Mouse (Mus musculus) cerebellum, postnatal 4 days (tissue): ENCODE data around the gene Als2cr12.
"Not testable (repeated sequence)": the region's sequence is repeated elsewhere in the genome, so short reads cannot be mapped to it uniquely, and the experiment has no call there.

Experiments
- DNase-seq, 2 experiments: peaks; one replicate each; pipeline ENCODE4 v3.0.0; 2022; ENCODE audit warnings: low spot score in 2 of 2, mixed read lengths in 1 of 2

Gene Als2cr12

DNA sequence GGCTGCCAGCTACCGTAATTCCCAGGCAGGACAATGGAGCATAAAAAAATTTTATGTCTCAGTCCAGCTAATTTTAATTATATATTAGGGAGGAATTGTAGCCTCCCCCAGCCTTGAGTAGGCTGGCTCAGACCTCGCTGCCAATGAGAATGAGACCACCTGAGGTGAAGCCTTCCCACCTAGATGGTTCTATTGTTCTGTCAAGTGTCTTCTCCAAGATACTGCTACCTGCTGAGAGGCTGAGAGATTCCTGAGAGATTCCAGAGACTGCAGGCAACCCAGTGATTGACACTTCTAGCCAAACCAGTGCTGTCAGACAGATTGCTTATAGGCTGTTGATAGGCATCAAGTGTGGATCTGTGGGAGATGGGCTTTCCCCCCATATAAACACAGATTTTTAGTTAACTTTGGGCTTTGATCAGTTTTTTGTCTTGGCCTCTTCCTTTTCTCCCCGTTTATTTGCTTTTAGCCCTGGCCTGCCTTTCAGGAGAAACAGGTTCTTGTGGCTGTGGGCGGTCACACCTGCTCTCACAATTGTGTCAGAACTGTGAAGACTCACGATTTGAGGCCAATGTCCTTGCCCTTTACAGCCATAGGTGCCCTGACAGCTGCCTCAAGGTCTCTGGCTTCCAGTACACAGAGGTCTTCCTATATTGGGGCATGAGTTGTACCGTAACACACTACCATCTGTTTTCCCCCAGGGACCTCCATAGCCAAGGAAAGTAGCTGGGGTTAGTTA is 5.6 kb downstream of the Als2cr12 start:
- no peak for DNase-seq

DNA sequence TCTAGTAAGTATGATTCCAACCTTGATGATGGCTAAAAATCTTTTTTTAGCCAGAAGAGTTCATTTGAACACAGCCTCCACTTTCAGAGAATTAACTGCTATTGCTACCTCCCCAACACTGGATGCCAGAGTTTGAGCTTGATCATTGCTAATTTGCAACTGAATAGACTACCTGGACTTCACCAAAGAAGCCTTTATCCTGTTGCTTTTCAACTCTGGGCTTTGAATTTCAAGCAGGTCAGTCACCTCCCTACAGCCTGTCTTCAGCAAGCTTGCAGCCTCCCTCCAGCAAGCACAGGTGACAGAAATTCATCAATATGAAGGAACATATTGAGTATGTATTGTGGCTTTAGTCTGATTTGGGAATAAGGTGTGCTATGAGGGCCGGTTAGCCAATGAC is 6.4 kb downstream of the Als2cr12 start:
- no peak for DNase-seq

DNA sequence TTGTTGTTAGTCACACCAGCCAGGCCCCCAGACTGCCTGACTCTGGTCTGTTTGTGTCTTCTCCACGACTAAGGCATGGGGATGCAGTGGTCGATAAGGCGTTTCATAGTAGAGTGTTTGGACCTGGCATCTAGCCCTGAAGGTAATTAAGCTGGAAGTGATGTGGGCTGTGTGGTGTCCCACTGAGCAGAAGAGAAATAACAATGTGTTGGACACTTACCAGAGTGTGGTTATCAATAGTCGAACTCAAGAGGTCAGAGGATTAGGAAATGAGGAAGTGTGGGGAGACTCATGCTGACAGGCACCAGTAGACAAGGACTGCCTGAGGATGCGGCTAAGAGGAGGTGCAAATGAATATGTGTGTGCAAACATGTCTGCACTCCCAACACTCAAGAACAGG is 17.4 kb downstream of the Als2cr12 start:
- not testable (repeated sequence) for DNase-seq

GRCm38 (mm10) chr1:58677575-58677974 is 18.2 kb downstream of the Als2cr12 start:
- peak in 1 of 2 experiments; percentile 11 for DNase-seq

- no peak for DNase-seq
Observed at GRCm38 (mm10) chr1:58675011-58675410, 20.8 kb downstream of the Als2cr12 start.

- no peak for DNase-seq
Observed at GRCm38 (mm10) chr1:58672116-58672515, 23.7 kb downstream of the Als2cr12 start.

DNA sequence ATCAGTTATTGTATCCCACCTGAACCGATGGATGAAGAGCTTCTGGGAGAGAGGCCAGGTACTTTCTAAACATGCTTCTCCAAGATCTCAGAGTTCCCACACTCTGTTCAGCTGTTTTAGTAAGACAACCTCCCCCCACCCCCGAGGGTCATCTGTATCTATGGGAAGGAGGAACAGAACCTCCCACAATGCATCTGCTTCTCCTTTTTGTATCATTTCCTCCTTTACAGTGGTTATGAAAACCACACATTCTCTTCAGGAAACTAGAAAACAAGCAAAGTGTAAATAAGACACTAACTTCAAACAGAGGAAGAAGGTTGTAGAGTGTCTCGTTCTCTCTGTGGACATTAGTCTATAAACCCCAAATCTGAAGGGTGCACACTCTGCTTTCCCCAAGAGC is 26.2 kb downstream of the Als2cr12 start:
- not testable (repeated sequence) for DNase-seq

GRCm38 (mm10) chr1:58668191-58668590 is 27.6 kb downstream of the Als2cr12 start:
- DNase-seq, result no peak

GRCm38 (mm10) chr1:58663365-58663764 is 32.4 kb downstream of the Als2cr12 start:
- DNase-seq, result not testable (repeated sequence)

DNA sequence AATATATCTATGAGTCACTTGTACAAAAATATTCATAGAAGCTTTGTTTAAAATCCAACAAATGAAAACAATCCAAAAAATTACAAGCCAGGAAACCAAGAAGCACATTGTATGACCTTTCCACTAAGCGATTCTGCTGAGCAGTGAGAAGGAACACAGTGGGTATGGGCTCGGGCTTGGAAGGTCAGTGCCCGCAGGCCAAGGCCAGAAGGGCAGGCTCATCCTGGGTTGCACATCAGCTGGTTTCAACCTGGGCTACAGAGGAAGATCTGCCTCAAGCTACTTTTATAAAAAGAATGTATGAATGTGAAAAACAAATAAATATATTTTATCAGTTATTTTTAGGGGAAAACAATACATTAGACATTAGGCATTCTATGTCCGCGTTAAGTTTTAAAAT is 33.1 kb downstream of the Als2cr12 start:
- DNase-seq, result not testable (repeated sequence)

DNA sequence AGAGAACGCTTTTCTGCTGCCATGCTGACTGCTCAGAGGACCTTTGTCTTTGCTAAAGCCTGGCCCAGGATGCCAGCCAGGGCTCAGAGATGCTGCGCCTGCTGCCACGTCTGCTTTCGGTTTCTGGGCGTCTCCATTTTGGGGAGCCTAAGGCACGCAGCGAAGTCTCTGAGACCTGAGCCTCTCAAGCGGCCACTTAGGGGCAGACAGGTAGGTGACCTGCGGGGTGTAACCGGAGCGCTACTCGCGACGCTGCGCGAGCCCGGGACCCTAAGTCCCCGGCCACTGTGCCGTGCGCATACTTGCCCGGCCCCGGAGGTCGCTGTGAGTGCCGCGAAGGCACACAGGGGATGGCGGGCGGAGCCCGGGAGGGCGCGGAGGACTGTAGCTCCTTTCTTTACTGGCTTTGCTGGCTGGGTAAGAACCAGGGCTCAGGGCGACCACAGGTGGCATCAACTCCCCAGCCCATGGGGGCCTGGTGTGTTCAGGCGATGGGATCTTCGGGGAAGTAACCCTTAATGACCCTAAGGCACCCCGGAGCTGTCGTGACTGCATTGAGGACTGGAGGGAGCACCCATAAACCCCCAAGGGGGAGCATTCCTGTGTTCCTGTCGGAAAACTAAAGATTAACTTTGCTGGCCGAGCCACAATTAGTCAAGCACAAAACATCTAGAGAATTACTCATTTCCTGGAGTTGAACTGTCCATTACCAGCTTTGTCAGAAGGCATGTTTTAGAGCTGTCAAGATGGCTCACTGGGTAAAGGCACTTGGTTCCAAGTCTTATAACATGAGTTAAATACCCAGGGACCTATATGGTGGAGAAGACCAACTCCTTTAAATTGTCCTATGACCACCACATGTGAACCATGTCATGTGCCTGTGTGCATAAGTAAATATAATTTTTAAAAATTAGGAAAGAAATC is 43.0 kb downstream of the Als2cr12 start:
- peak; percentile 26 to 52 for DNase-seq

GRCm38 (mm10) chr1:58651571-58652456 is 44.0 kb downstream of the Als2cr12 start:
- not testable (repeated sequence) for DNase-seq

DNA sequence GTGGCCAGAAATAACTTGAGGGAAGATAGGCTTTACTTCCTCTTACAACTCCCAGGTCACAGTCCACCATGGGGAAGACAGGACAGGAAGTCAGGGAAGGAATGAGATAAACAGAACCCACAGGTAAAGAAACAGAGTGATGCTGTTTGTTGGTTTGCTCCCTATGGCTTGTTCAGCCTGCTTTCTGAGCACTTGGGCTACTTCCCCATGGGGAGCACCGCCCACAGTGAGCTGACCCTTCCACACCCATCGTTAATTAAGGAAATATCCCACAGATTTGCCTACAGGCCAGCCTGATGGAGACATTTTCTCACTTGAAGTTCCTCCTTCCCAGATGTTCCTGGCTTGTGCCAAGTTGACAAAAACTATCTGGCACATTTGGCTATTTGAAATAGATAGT is 66.9 kb downstream of the Als2cr12 start:
- not testable (repeated sequence) for DNase-seq

- no peak for DNase-seq
Observed at GRCm38 (mm10) chr1:58621996-58622748, 73.6 kb downstream of the Als2cr12 start.

DNA sequence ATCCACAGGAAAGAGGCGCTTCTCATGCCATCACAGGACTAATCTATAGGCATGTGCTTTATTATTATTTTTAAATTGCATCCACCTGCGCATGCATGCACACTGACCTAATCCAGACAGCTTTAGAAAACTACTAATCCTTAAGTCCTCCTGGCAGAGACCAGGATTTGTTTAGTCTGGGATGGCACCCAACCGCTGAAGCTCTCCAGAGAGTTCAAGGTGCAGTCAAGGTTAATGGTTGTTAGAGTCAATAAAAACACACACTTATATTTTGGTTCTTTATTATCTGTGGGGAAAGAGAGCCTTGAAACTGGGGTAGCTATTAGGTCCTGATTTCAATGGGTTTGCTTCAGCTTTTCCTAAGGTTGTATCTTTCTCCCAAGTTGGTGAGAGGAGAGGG is 74.5 kb downstream of the Als2cr12 start:
- no peak for DNase-seq

GRCm38 (mm10) chr1:58618766-58619165 is 77.0 kb downstream of the Als2cr12 start:
- no peak for DNase-seq

DNA sequence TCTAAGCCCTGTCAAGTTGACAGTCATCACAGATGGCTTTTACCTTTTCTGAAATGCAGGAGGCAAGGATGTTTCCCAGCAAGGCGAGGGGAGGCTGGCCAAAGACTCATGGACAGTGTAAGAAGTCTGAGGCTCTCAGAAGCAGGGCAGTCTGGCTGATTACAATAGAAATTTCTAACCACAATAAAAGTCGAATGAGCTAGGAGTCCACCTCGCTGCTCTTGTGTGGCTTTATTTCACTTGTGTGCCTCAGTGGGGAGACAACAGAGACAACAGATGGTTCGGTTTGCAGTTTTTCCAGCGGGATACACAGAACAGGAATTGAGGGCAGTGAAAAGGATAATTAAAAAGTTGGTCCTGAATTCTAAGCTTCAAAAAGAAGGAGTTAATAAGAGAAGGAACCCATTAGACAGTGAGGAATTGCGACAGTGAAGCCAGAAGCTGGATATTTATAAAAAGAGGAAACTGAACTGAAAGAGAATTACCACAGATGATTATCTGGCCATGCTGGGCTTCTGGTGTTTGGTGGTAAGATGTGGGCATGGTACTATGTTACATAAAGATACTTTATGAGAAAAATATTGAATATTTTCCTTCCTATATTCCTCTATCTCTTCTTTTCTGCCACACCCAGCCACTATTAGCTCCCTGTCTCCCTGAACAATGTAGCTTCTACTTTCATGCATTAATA is 77.7 kb downstream of the Als2cr12 start:
- DNase-seq, result no peak

DNA sequence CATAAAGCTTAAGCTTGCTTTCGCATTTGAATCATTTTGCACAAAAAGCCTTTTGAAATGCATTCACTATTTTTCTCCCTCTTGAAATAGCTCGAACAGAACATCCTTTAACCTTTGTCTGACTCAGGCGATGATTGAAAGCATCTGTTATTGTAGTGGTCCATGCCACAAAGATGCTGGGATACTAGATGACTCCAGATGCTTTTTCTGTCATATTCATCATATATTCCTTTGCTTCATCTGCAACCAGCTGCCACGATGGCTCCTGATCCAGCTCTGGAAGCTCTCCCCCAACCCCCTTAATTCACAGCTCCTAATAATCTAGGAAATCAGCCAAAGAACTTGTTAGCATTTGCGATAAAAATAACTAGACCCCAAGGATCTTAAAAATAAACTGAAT is 78.7 kb downstream of the Als2cr12 start:
- no peak for DNase-seq

GRCm38 (mm10) chr1:58616176-58616575 is 79.6 kb downstream of the Als2cr12 start:
- DNase-seq, result no peak

- DNase-seq, result no peak
Observed at GRCm38 (mm10) chr1:58615146-58615545, 80.6 kb downstream of the Als2cr12 start.
